Mouse (Mus musculus): ENCODE data around the gene Tmf1. TPM values are rescaled to one million over a fixed set of nuclear protein-coding genes. Genes with fewer than 3 reads are reported as not detected.

The Tmf1 gene
- total RNA-seq, 1 experiment from 2014 or later, result 230 TPM

- ATAC-seq (replicated peaks; ENCODE audit: insufficient number of reproducible peaks, low FRiP score, low TSS enrichment, poor library complexity, severe bottlenecking), result no peak
Measured at GRCm38 (mm10) chr6:97120922-97121321, 58.0 kb downstream of the Tmf1 start.

DNA sequence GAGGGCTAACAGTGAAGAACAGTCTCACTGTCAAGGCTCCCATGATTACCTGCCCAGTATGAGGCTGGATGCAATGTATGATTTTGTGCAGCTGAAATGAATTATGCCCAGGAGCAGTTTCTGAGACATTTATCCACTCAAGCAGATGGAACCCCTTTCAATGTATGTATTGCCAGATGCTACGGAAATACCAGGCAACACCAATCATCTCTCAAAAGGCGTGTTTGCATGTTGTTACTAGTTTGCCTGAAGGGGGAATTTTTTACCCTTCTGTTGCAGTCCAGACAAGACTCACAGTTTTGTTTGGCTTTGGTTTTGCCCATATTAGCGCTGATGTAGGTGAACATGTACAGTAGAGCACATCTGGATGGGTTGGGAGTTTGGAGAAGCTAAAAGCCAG, 60.6 kb downstream of the Tmf1 start:
- no peak for ATAC-seq (replicated peaks; ENCODE audit: insufficient number of reproducible peaks, low FRiP score, low TSS enrichment, poor library complexity, severe bottlenecking)

- ATAC-seq (replicated peaks; ENCODE audit: insufficient number of reproducible peaks, low FRiP score, low TSS enrichment, poor library complexity, severe bottlenecking), result no peak
Measured at GRCm38 (mm10) chr6:97116896-97117295, 62.0 kb downstream of the Tmf1 start.

DNA sequence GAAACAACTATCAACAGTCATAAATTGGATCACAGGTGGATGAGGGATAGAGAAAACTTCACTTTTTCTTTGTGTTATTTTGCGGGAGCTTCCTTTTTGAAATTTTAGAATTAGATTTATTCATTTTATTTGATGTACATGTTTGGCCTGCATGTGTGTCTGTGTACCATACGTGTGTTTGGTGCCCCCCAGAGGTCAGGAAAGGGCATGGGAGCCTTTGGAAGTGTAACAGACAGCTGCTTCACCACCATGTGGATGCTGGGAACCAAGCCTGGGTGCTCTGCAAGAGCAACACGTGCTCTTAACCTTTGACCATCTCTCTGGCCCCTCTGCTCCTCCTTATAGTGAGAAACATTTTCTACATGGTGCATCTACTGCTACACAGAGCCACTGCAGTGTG, 64.1 kb downstream of the Tmf1 start:
- ATAC-seq (replicated peaks; ENCODE audit: insufficient number of reproducible peaks, low FRiP score, low TSS enrichment, poor library complexity, severe bottlenecking), result no peak

DNA sequence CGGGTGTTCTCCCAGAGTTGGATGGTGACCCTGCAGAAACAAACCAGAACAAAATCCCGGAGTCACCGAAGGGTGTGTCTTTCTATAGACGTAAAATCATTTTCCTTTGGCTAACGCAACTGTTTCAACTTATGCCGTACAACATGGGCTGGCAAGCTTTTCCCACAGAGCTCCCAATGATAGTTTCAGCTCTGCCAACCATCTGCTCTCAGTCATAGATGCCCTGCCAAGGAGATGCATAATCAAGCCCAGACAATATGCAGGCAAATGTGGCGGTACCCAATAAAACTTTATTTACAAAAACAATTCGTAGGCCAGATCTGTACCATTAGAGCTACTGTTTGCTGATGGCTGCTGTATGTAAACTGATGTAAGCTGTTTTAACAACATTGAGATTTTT, 66.7 kb downstream of the Tmf1 start:
- no peak for ATAC-seq (replicated peaks; ENCODE audit: insufficient number of reproducible peaks, low FRiP score, low TSS enrichment, poor library complexity, severe bottlenecking)

GRCm38 (mm10) chr6:97106777-97107176, 72.1 kb downstream of the Tmf1 start:
- 0 out of 2 replicates have a peak, but pooled peaks have one; percentile 53 for ATAC-seq (replicated peaks; ENCODE audit: insufficient number of reproducible peaks, low FRiP score, low TSS enrichment, poor library complexity, severe bottlenecking)

DNA sequence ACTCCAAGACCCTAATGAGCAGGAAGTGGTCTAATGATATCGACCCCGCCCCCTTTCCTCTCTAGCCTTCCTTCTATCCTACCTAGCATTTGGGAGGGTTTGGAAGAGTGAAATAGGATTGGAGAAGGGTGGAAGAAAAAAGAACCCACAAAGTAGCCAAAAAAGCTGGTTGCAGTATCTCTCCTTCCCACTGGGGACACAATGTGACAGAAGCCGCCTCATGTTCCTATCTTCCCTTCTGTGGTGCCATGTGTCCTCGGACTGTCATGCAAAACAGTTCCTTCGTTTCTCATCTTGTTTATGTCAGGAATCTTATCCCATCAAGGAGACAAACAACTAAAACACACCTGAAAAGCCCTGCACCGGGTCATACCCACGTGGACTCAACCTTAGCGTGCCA, 72.8 kb downstream of the Tmf1 start:
- ATAC-seq (replicated peaks; ENCODE audit: insufficient number of reproducible peaks, low FRiP score, low TSS enrichment, poor library complexity, severe bottlenecking), result no peak

DNA sequence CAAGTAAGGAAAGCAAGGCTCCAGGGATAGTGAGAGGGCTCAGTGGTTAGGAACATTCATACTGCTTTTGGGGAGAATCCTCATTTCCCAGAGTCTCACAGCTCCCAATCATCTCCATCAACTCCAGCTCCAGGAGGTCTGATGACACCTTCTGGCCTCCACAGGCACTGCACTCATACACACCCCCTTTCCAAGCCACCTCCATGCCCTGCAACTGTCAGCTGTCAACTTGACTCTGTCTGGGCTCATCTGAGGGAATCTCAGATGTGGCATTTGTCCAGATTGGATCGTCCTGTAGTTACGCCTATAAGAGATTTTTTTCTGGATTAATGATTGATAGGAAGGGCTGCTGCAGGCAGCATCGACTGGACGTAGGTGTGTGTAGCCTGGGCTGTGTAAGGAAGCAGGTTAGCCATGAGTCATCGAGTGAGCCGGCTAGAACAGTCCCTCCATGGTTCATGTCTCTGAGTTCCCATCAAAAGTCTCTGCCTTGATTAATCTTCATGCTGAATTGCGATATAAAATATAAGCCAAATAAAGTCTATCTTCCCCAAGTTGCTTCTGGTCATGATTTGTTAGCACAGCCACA, 74.6 kb downstream of the Tmf1 start:
- no peak for ATAC-seq (replicated peaks; ENCODE audit: insufficient number of reproducible peaks, low FRiP score, low TSS enrichment, poor library complexity, severe bottlenecking)

Other genes with a start within 250 kb of the Tmf1 start
- not detected in 3 replicates for gene Fam19a4, start 118.7 kb downstream of the Tmf1 start, total RNA-seq (2017)
- gene Eogt, start 29.9 kb downstream of the Tmf1 start, total RNA-seq (2017), result 3.0 to 8.6 TPM (median 7.9 TPM) in 3 replicates
- gene Uba3, start 26.5 kb upstream of the Tmf1 start, total RNA-seq (2017), result 97.2 to 105 TPM (median 99.9 TPM) in 3 replicates
- 132 to 180 TPM (median 143 TPM) in 3 replicates for gene Arl6ip5, start 31.6 kb upstream of the Tmf1 start, total RNA-seq (2017)
- gene Lmod3, start 73.6 kb upstream of the Tmf1 start, total RNA-seq (2017), result not detected in 3 replicates